Mouse (Mus musculus) embryo, embryonic 10.5 days (tissue): ENCODE measurements around the gene Carmil1.

ENCODE experiments used
- DNase-seq: peaks from one replicate; pipeline ENCODE4 v3.0.0-alpha.2; 2015; ENCODE audit warnings: low spot score

The Carmil1 gene

GRCm38 (mm10) chr13:24211229-24211628 is 69.4 kb downstream of the Carmil1 start:
- no peak for DNase-seq

- DNase-seq = no peak
Measured at GRCm38 (mm10) chr13:24206097-24206496, 74.5 kb downstream of the Carmil1 start.

- DNase-seq = no peak
Measured at GRCm38 (mm10) chr13:24202314-24202713, 78.3 kb downstream of the Carmil1 start.

DNA sequence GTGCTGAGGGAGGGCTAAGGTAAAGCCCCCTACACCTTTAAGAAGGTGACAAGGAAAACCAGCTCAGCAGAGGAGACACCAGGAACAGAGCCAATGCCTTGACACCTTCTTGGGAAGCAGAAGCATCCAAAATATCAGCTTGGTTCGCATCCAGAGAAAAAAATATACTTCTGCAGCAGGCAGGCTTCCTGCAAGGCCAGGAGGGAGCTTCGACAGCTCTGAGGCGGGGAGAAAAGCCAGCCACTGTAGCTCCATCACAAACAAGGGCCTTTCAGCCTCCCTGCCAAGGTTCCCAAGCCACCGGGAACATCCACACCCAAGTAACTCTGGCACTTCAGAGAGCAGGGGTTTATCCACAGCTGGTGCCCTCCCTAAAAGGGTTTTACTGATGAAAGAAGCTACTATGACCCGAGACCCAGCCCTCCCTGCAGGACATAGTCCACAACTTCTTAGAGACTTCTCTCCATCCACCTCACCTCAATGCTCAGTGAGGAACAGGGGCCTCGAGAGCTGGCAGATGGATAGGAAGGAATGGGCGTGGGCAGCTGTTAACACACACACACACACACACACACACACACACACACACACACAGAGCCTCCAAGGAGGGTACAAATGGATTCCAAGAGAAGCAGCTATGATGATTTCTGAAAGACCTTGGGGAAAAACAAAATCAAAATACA is 80.6 kb downstream of the Carmil1 start:
- no peak for DNase-seq

DNA sequence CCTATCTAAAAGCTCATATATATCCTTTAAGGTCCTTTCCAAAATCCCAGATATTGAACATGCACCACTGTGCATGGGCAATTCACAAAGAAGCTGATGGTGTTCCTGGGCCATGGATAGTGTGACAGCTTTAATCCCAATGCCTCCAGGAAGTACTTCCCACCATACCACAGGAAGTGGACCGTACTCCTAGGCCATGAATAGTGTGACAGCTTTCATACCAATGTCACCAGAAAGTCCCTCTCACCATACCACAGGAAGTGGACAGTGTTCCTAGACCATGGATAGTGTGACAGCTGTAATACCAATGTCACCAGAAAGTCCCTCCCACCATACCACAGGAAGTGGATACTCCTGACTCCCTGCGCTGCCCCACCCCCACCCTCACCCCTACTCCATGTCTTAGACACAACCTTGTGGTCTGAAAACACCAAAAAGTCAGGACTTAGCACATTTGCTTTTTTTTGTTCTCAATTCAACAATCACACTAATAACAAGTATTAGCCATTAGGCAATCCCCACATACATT is 82.1 kb downstream of the Carmil1 start:
- no peak for DNase-seq

- no peak for DNase-seq
Measured at GRCm38 (mm10) chr13:24195371-24195770, 85.2 kb downstream of the Carmil1 start.

DNA sequence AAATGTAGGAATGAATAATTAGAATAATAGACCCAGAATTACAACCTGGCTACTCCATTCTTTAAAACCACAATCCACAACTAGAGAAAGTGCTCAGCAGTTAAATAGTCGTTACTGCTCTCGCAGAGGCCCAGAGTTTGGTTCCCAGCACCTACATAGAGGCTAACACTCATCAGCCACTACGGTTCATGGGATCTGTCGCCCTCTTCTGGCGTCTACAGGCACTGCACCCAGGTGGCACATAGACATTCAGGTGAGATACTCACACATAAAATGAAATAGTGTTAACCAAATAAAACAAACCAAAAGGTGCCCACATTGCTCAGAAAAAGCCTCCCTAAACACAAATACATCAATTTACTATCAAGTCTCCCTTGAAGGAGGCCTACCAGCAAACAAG is 86.6 kb downstream of the Carmil1 start:
- no peak for DNase-seq

GRCm38 (mm10) chr13:24190875-24191663 is 89.5 kb downstream of the Carmil1 start:
- DNase-seq = no peak

DNA sequence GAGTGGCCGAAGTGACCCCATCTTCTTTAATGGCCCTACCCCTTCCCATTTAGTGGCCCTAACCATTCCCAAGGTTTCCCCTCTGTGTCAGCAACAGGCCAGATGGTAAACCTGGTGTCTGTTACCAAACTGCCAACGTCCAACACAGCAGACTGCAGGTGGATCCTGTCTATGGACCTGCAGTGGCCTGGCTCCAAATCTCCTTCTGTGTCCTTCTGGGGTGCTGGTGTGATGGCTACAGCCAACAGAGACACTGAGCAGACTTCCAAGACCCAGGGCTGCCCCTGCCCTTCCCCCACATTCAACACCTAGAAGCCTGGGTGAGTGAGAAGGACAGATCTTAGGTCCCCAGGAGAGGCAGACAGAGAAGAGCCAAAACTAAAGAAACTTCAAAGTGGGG is 93.6 kb downstream of the Carmil1 start:
- no peak for DNase-seq

DNA sequence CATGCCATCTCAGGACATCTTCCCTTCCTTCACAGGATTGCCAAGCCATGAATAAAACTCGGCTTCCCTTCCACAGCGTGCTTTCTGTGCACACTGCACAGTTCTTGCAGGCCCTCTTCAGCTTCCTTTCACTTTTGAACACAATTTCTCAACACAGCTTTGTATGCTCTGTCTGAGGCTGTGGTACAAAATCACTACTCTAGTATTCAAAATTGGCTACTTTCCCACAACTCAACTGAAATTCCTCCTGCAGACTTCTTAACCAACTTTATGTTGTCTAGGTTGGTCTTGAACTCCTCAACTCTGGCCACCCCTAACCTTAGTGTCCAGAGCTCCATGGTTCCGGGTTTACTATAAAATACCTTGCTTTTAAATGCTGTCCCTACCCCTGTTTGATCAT is 95.0 kb downstream of the Carmil1 start:
- DNase-seq = no peak

GRCm38 (mm10) chr13:24182878-24183277 is 97.7 kb downstream of the Carmil1 start:
- peak; percentile 21 for DNase-seq

- DNase-seq = no peak
Measured at GRCm38 (mm10) chr13:24179538-24179937, 101.1 kb downstream of the Carmil1 start.

DNA sequence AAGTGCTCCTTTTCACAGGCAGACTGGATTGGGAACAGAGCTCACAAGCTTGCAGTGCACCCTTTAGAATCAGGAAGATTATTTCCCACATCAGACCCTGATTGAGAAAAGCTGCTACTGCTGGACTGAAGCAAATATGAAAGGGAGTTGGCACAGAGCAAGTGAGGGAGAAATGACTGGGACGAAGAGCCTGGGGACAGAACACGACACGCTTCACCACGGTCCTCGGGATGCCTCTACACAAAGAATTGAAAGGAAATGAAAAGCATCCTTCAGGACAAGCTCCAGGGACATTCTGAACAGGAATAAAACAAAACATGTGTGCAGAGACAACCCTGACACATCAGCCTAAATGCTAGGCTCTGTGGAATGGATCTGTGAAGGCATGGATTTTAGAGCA is 103.0 kb downstream of the Carmil1 start:
- no peak for DNase-seq

DNA sequence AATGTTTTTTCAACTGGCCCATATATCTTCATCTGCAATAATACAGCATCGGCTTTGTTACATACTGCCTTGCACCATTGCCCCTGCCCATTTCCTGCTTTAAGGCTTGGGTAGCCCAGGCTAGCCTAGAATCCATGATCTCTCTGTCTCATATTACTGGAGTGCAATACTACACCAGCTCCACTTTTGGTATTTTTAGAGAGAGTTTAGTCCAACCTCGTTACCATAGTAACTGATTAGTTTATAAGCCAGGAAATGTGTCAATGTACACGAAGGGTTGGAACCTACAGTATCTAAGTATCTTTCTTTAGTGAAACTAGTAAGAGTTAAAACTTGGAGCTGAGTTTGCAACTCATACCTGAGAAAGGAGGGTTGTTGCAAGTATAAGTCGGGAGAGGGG is 103.8 kb downstream of the Carmil1 start:
- DNase-seq = no peak

- no peak for DNase-seq
Measured at GRCm38 (mm10) chr13:24169658-24170057, 110.9 kb downstream of the Carmil1 start.

GRCm38 (mm10) chr13:24163368-24163767 is 117.2 kb downstream of the Carmil1 start:
- DNase-seq = no peak

DNA sequence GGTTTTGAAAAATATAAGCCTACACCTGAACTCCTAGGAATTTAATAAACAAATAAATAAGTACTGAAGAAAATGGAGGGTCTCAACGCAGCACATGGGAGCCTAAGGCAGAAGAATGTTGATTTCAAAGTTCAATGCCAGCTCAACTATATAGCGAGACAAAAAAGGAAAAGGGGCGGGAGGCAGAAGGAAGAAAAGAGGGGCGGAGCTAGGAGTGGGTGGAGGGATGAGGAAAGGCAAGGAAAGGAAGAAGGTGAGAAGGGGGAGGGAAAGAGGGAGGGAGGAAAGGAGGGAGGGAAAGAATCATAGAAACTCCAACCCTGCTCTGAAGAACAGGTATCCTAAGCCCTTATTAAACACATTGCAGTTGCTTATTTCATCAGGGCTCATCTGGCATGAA is 119.5 kb downstream of the Carmil1 start:
- DNase-seq = no peak

DNA sequence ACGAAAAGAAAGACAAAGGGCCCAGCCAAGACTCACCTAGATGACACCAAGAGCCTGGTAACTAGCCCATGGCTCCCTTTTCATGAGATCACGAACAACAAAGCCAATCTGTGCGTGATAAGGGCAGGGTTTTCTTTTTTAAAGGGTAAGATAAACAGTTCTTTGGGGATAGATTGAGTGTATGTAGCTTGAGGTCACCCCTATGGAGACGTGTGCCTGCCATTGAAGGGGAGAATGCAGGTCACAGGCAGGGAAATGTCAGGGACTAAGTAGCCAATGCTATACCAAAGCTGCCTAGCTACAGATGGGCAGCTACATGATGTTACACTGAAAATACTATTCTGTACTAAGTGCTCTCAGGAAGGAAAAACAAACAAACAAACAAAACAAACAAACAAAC is 120.6 kb downstream of the Carmil1 start:
- no peak for DNase-seq

DNA sequence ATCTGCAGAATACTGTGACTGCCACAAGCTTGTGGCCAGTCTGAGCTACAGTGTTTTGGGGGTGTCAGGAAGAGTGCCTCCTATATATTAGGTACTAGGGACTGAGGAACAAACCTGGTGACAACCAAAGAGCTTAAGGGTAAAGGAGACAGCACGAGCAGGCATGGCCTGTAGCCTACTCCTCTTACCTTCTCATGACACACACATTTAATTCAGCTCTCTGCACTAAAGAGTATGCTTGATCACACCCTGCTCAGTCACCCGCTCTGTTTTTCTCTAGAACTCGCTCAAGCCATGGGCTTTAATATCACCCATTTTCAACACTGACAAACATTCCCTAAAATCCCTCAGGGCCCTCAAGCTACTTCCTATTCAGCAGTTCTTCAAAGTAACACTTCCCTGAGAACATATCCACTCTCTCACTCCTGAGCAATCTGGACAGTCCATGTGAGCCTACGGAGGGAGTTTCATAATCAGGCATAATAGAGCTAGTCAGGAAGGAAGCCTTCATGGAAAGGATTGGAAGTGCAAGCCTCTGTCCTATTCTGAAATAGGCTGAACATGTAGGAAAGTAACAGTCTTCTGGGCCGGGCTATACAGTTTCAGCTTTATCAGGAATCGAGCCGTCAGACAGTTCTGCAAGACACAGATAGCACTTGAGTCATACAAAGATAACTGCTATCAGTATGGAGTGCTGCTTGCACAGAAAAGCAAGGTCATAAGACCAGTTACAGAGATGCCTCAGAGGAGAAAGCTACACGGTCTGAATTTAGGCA is 121.2 kb downstream of the Carmil1 start:
- no peak for DNase-seq

DNA sequence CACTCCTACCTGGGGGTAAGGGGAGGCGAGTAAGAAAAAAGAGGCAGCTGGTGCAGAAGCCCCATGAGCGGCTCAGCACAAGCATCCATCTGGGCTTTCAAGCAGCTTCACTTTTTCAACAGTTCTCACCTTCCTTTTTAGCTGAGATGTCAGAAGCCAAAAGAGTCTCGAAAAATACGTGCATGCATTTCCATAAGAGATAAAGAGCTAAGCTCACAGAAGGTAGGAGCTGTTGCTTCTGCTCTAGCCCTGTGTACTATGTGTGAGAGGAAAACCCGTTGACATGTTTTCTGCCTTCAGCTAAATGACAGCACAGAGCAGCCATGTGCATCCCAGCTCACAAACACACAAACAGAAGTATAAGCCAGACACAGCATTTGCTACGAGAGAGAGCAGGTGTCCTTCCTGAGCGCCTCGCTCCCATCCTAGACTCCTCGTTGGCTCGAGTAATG is 123.0 kb downstream of the Carmil1 start:
- DNase-seq = no peak

DNA sequence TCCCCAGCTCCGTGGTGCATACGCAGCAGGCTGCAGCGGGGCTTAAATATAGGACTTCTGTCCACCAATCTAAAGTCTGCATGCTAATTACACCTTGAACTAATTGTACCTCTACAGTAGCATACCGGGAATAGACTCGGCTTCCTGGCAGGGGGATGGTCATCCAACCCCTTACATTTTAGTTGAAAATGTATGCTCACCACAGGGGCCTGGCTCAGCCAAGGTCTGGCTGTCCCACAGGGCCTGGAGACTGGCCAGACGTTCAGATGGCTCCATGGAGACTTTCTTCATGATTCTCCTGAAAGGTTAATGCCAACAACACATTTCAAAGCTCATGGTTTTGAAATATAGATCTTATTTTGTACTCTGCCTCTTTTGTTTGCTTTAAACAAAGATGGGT is 125.4 kb downstream of the Carmil1 start:
- DNase-seq = no peak

GRCm38 (mm10) chr13:24154281-24155061 is 126.1 kb downstream of the Carmil1 start:
- no peak for DNase-seq
